Mouse (Mus musculus): Measurements from ENCODE around the gene Mob3a. TPM values are rescaled to one million over a fixed set of nuclear protein-coding genes. Genes with fewer than 3 reads are reported as not detected.

Gene Mob3a
- 19.4 and 20.4 TPM in 2 replicates for polyA plus RNA-seq (2015; fragmentation: Nextera tagmentation; extraction: Ambion mirVana)

GRCm38 (mm10) chr10:80701721-80702535 lies at the start of gene Mob3a, which contains the start of gene Izumo4:
Gene Mob3a (minus strand): TSS chr10:80701977.
Gene Izumo4 (plus strand): TSS chr10:80702184.

GRCm38 (mm10) chr10:80742180-80742978 lies 40.6 kb upstream of the Mob3a start, which contains the start of gene Ap3d1:
Gene Ap3d1 (minus strand): TSS chr10:80742264.

DNA sequence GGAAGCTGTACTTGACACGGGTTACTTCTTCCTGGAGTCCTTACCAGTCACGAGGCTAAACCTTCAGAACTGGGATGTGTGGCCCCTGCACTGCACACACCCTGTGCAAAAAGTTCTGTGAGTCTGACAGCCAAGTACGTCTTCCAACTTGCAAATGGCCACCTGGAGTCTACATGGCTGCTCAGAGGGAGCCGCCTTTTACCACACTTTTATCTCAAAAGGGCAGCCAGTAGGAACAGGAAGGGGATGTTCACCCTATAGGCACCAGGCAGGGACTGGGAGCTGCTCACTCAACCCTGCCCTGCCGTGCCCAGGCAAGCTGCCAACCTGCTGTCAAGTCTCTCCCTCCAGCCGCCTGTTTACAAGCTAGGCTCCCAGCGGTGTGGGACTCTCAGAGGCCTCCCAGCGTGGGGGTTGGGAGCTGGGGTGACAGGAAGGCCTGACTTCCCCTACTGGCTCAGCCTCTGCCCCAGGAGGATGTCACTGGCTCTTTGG lies 23.8 kb downstream of the Mob3a start, which contains the start of gene Mknk2:
Mknk2 (minus strand) TSS at position 171 of the 495 bp plus-strand sequence.

GRCm38 (mm10) chr10:80656863-80657623 lies 44.7 kb downstream of the Mob3a start, which contains the start of gene Btbd2:
Gene Btbd2 (minus strand): TSS chr10:80657071.

Other genes with a start within 250 kb of the Mob3a start
- not detected in 2 replicates for gene Onecut3, start 207.1 kb downstream of the Mob3a start, polyA plus RNA-seq (2015; fragmentation: Nextera tagmentation; extraction: Ambion mirVana)
- 0.05 TPM in 1 of 2 replicates, not detected in the other for gene Atp8b3, start 162.9 kb downstream of the Mob3a start, polyA plus RNA-seq (2015; fragmentation: Nextera tagmentation; extraction: Ambion mirVana)
- gene Rexo1, start 140.4 kb downstream of the Mob3a start, polyA plus RNA-seq (2015; fragmentation: Nextera tagmentation; extraction: Ambion mirVana) = 7.3 TPM in 2 replicates
- gene Klf16, start 124.7 kb downstream of the Mob3a start, polyA plus RNA-seq (2015; fragmentation: Nextera tagmentation; extraction: Ambion mirVana) = 2.6 and 3.2 TPM in 2 replicates
- 76.8 and 93.8 TPM in 2 replicates for gene Abhd17a, start 111.6 kb downstream of the Mob3a start, polyA plus RNA-seq (2015; fragmentation: Nextera tagmentation; extraction: Ambion mirVana)
- 30.5 and 36.5 TPM in 2 replicates for gene Scamp4, start 99.1 kb downstream of the Mob3a start, polyA plus RNA-seq (2015; fragmentation: Nextera tagmentation; extraction: Ambion mirVana)
- gene Adat3, start 99.1 kb downstream of the Mob3a start, polyA plus RNA-seq (2015; fragmentation: Nextera tagmentation; extraction: Ambion mirVana) = 2.5 and 3.5 TPM in 2 replicates
- gene Gm49322, start 96.0 kb downstream of the Mob3a start, polyA plus RNA-seq (2015; fragmentation: Nextera tagmentation; extraction: Ambion mirVana) = 0.87 and 1.2 TPM in 2 replicates
- 93.0 and 102 TPM in 2 replicates for gene Csnk1g2, start 79.1 kb downstream of the Mob3a start, polyA plus RNA-seq (2015; fragmentation: Nextera tagmentation; extraction: Ambion mirVana)
- 31.9 and 36.3 TPM in 2 replicates for gene Btbd2, start 44.9 kb downstream of the Mob3a start, polyA plus RNA-seq (2015; fragmentation: Nextera tagmentation; extraction: Ambion mirVana)
- gene Mknk2, start 23.9 kb downstream of the Mob3a start, polyA plus RNA-seq (2015; fragmentation: Nextera tagmentation; extraction: Ambion mirVana) = 132 and 139 TPM in 2 replicates
- 7.5 and 10.2 TPM in 2 replicates for gene Izumo4, start 207 bp upstream of the Mob3a start, polyA plus RNA-seq (2015; fragmentation: Nextera tagmentation; extraction: Ambion mirVana)
- 31.6 and 35.9 TPM in 2 replicates for gene Ap3d1, start 40.3 kb upstream of the Mob3a start, polyA plus RNA-seq (2015; fragmentation: Nextera tagmentation; extraction: Ambion mirVana)
- 8.6 and 10.6 TPM in 2 replicates for gene Dot1l, start 53.2 kb upstream of the Mob3a start, polyA plus RNA-seq (2015; fragmentation: Nextera tagmentation; extraction: Ambion mirVana)
- 28.5 and 34.2 TPM in 2 replicates for gene Sf3a2, start 96.2 kb upstream of the Mob3a start, polyA plus RNA-seq (2015; fragmentation: Nextera tagmentation; extraction: Ambion mirVana)
- gene Plekhj1, start 96.6 kb upstream of the Mob3a start, polyA plus RNA-seq (2015; fragmentation: Nextera tagmentation; extraction: Ambion mirVana) = 44.2 and 55.6 TPM in 2 replicates
- not detected in 2 replicates for gene Amh, start 103.3 kb upstream of the Mob3a start, polyA plus RNA-seq (2015; fragmentation: Nextera tagmentation; extraction: Ambion mirVana)
- 278 and 284 TPM in 2 replicates for gene Jsrp1, start 111.5 kb upstream of the Mob3a start, polyA plus RNA-seq (2015; fragmentation: Nextera tagmentation; extraction: Ambion mirVana)
- 1,304 and 1,343 TPM in 2 replicates for gene Oaz1, start 124.7 kb upstream of the Mob3a start, polyA plus RNA-seq (2015; fragmentation: Nextera tagmentation; extraction: Ambion mirVana)
- 8.9 and 10.0 TPM in 2 replicates for gene Lingo3, start 142.1 kb upstream of the Mob3a start, polyA plus RNA-seq (2015; fragmentation: Nextera tagmentation; extraction: Ambion mirVana)
- gene Lsm7, start 153.2 kb upstream of the Mob3a start, polyA plus RNA-seq (2015; fragmentation: Nextera tagmentation; extraction: Ambion mirVana) = 171 and 175 TPM in 2 replicates
- gene Sppl2b, start 153.3 kb upstream of the Mob3a start, polyA plus RNA-seq (2015; fragmentation: Nextera tagmentation; extraction: Ambion mirVana) = 20.0 and 20.7 TPM in 2 replicates
- gene Tmprss9, start 169.9 kb upstream of the Mob3a start, polyA plus RNA-seq (2015; fragmentation: Nextera tagmentation; extraction: Ambion mirVana) = not detected in 2 replicates
- gene Timm13, start 199.0 kb upstream of the Mob3a start, polyA plus RNA-seq (2015; fragmentation: Nextera tagmentation; extraction: Ambion mirVana) = 239 and 241 TPM in 2 replicates
- 23.4 and 25.6 TPM in 2 replicates for gene Lmnb2, start 216.3 kb upstream of the Mob3a start, polyA plus RNA-seq (2015; fragmentation: Nextera tagmentation; extraction: Ambion mirVana)
- 24.5 and 29.0 TPM in 2 replicates for gene Gadd45b, start 228.1 kb upstream of the Mob3a start, polyA plus RNA-seq (2015; fragmentation: Nextera tagmentation; extraction: Ambion mirVana)

All from skeletal muscle tissue, postnatal 0 days (tissue).